Mouse (Mus musculus) C2C12 (cell line): ENCODE measurements at regions not wholly inside any gene's neighbourhood (a gene's known extent, or its start where the extent isn't known, plus 50 kb on each side); places are given as distances from the start of the nearest gene placed in this dataset.

ENCODE experiments used
- CTCF ChIP-seq: IDR thresholded peaks from one replicate; pipeline ENCODE4 v1.5.1; 2011; ENCODE audit not compliant: control insufficient read depth, insufficient read depth, insufficient read length
- MYOG ChIP-seq: IDR thresholded peaks from one replicate; pipeline ENCODE4 v1.6.1; 2011; ENCODE audit not compliant: control insufficient read depth, insufficient read length; ENCODE audit errors: extremely low read depth
- USF1 ChIP-seq: IDR thresholded peaks from one replicate; pipeline ENCODE4 v1.6.1; 2011; ENCODE audit warnings: low read depth, mild to moderate bottlenecking, control low read depth, moderate library complexity

GRCm38 (mm10) chr8:117991826-117992225 is 190.1 kb upstream of the Mphosph6 start:
- no peak for TF ChIP-seq CTCF
- TF ChIP-seq USF1: no peak
- TF ChIP-seq MYOG: no peak
